Mouse (Mus musculus) intestine, embryonic 16.5 days (tissue): ENCODE measurements around the gene Hsd3b6. TPM values are rescaled to one million over a fixed set of nuclear protein-coding genes. Genes with fewer than 3 reads are reported as not detected.

Source experiments
- ATAC-seq: fragments of 200-750 bp; cut with Nextera tagmentation; 2 replicates; pipeline ENCODE4 v1.8.0; 2017; ENCODE audit warnings: moderate TSS enrichment, moderate library complexity
- H3K27ac ChIP-seq: fragments of 300-500 bp; sonication (generic); 2 replicates; pipeline ENCODE4 v1.5.1; 2014; ENCODE audit warnings: mild to moderate bottlenecking, low read length
- H3K27me3 ChIP-seq: fragments of 300-500 bp; sonication (generic); replicated peaks from 2 replicates; pipeline ENCODE4 v1.6.1; 2014; ENCODE audit warnings: low read length, control low read depth, mixed read lengths; ENCODE audit not compliant: control insufficient read depth, insufficient read depth
- H3K36me3 ChIP-seq: fragments of 300-500 bp; sonication (generic); 2 replicates; pipeline ENCODE4 v1.6.1; 2014; ENCODE audit warnings: low read length, control low read depth; ENCODE audit not compliant: control insufficient read depth, insufficient read depth
- H3K4me1 ChIP-seq: fragments of 300-500 bp; sonication (generic); 2 replicates; pipeline ENCODE4 v1.6.1; 2014; ENCODE audit warnings: low read length, control low read depth, mixed read lengths; ENCODE audit not compliant: control insufficient read depth, insufficient read depth
- H3K4me2 ChIP-seq: fragments of 300-500 bp; sonication (generic); 2 replicates; pipeline ENCODE4 v1.6.1; 2014; ENCODE audit warnings: low read depth, low read length, control low read depth
- H3K4me3 ChIP-seq: fragments of 300-500 bp; sonication (generic); 2 replicates; pipeline ENCODE4 v1.5.1; 2014; ENCODE audit warnings: mild to moderate bottlenecking, low read length
- H3K9ac ChIP-seq: fragments of 300-500 bp; sonication (generic); 2 replicates; pipeline ENCODE4 v1.6.1; 2014; ENCODE audit warnings: low read depth, low read length
- H3K9me3 ChIP-seq: fragments of 300-500 bp; sonication (generic); 2 replicates; pipeline ENCODE4 v1.6.1; 2016; ENCODE audit warnings: low read length, control low read depth; ENCODE audit not compliant: control insufficient read depth
- WGBS: fragments of 180-500 bp; shearing (Covaris S2); extraction: QIAGEN DNeasy Blood & Tissue Kit; methylation state at CpG from one replicate; pipeline ENCODE4 v1.1.7; 2014; 5-methylcytosine and 5-hydroxymethylcytosine counted together
- polyA plus RNA-seq: library from polyadenylated mRNA; unstranded; fragments of >200 nt; fragmentation: Nextera tagmentation; extraction: Ambion mirVana; gene quantifications from 2 replicates; pipeline ENCODE4 v1.2.1, GENCODE M21; 2015

The Hsd3b6 gene
- 0.18 and 0.27 TPM in 2 replicates for polyA plus RNA-seq

GRCm38 (mm10) chr3:98814101-98814670 is at the start of gene Hsd3b6:
TSS of gene Hsd3b6 (minus strand) at chr3:98814443.
- no peak within 1 kb of the TSS for H3K9ac ChIP-seq
- 66% methylated on average over 6 of the region's 6 CpGs for WGBS
- ATAC-seq, result no peak

GRCm38 (mm10) chr3:98862800-98863199 is 48.6 kb upstream of the Hsd3b6 start:
- H3K4me3 ChIP-seq, result no peak overlapping the region
- H3K4me2 ChIP-seq, result no peak overlapping the region
- H3K27me3 ChIP-seq, result no peaks in the 10 kb centered on the region
- no peaks in the 10 kb centered on the region for H3K9me3 ChIP-seq
- no peak overlapping the region for H3K27ac ChIP-seq
- no peak for ATAC-seq
- H3K4me1 ChIP-seq, result no peaks in the 10 kb centered on the region
- whole genome bisulfite sequencing, result 93% methylated on average over 1 of the region's 1 CpGs
- H3K36me3 ChIP-seq, result no peaks in the 10 kb centered on the region
- no peak overlapping the region for H3K9ac ChIP-seq

More at GRCm38 (mm10) chr3:98814101-98814670, at the start of gene Hsd3b6:
- Histone ChIP-seq H3K4me2 (no peak within 1 kb of the TSS), H3K9me3 (no peaks in the 10 kb centered on the region), H3K4me1 (no peaks in the 10 kb centered on the region), H3K36me3 (no peaks in the 10 kb centered on the region), H3K4me3 (no peak within 1 kb of the TSS), H3K27me3 (no peaks in the 10 kb centered on the region), H3K27ac (no peak within 1 kb of the TSS)

- Histone ChIP-seq H3K27me3 (no peaks in the 10 kb centered on the region), H3K9me3 (no peaks in the 10 kb centered on the region), H3K4me1 (no peaks in the 10 kb centered on the region; the same call in 1 of the 2 replicates), H3K4me2 (no peak within 1 kb of the TSS), H3K9ac (no peak within 1 kb of the TSS), H3K36me3 (no peaks in the 10 kb centered on the region), H3K27ac (no peak within 1 kb of the TSS), H3K4me3 (no peak within 1 kb of the TSS)
- 0 out of 2 replicates have a peak, but pooled peaks have one; percentile 27 for ATAC-seq
- WGBS, result 68% methylated on average over 3 of the region's 3 CpGs
Observed at GRCm38 (mm10) chr3:98859576-98859975, 45.3 kb upstream of the Hsd3b6 start, which contains the start of gene Hsd3b1. TSS of gene Hsd3b1 (minus strand) at chr3:98859794.

GRCm38 (mm10) chr3:98858051-98858450 is 43.8 kb upstream of the Hsd3b6 start:
- no peaks in the 10 kb centered on the region for H3K27me3 ChIP-seq
- no peaks in the 10 kb centered on the region for H3K36me3 ChIP-seq
- no peak overlapping the region for H3K4me2 ChIP-seq
- H3K4me1 ChIP-seq, result no peaks in the 10 kb centered on the region; the same call in 1 of the 2 replicates
- H3K27ac ChIP-seq, result no peak overlapping the region
- no peak overlapping the region for H3K9ac ChIP-seq
- no peak overlapping the region for H3K4me3 ChIP-seq
- 69% methylated on average over 2 of the region's 2 CpGs for WGBS
- no peak for ATAC-seq
- no peaks in the 10 kb centered on the region for H3K9me3 ChIP-seq

GRCm38 (mm10) chr3:98856892-98857291 is 42.6 kb upstream of the Hsd3b6 start:
- no peak overlapping the region for H3K27ac ChIP-seq
- no peaks in the 10 kb centered on the region for H3K36me3 ChIP-seq
- WGBS, result 48% methylated on average over 1 of the region's 1 CpGs
- H3K9ac ChIP-seq, result no peak overlapping the region
- no peak overlapping the region for H3K4me3 ChIP-seq
- no peaks in the 10 kb centered on the region for H3K9me3 ChIP-seq
- ATAC-seq, result 0 out of 2 replicates have a peak, but pooled peaks have one; percentile 37
- no peak overlapping the region for H3K4me2 ChIP-seq
- H3K4me1 ChIP-seq, result no peaks in the 10 kb centered on the region; the same call in 1 of the 2 replicates
- H3K27me3 ChIP-seq, result no peaks in the 10 kb centered on the region

DNA sequence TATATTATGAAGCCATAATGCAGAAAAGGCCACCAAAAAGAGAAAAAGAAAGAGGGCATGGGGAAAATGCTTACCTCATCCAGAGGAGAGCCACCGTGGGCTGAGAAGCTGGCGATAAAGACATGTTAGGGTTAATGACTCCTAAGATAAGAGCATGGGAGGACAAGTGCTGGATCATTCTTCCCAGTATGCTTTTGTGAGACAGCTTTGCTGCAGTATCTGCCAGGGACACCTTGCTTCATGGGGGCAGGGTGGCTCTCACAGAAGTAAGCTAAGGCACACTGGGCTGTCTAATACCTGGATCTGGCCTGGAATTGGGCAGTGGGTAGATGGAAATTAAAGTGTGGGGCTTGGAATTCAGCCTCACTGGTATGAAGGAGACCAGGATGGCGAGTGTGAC is 40.9 kb upstream of the Hsd3b6 start:
- Histone ChIP-seq H3K4me2 (no peak overlapping the region), H3K27me3 (no peaks in the 10 kb centered on the region), H3K4me3 (no peak overlapping the region), H3K27ac (no peak overlapping the region), H3K36me3 (no peaks in the 10 kb centered on the region), H3K4me1 (no peaks in the 10 kb centered on the region; the same call in 1 of the 2 replicates), H3K9ac (no peak overlapping the region), H3K9me3 (no peaks in the 10 kb centered on the region)
- 65% methylated on average over 3 of the region's 3 CpGs for WGBS
- ATAC-seq, result peak; percentile 64

DNA sequence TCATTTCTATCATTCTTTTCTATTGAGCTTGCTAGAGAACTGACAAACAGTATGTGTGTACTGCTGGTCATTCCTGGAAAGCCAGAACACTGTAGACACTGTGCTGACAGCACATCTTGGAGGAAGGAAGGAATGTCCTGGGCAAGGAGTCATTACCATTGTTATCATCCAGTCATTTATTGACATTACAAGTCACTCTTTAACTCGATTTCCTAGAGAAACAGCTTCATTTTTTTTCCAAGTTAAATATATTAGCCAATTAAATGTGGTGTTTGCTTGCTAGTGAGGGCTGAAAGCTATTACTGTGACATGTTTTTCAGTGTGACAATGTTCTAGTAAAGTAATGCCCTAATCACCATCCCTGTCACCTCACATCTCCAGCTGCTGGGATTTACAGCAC is 39.4 kb upstream of the Hsd3b6 start:
- peak; percentile 84 for ATAC-seq
- WGBS, result 21% methylated on average over 1 of the region's 1 CpGs
- no peak overlapping the region for H3K4me3 ChIP-seq

DNA sequence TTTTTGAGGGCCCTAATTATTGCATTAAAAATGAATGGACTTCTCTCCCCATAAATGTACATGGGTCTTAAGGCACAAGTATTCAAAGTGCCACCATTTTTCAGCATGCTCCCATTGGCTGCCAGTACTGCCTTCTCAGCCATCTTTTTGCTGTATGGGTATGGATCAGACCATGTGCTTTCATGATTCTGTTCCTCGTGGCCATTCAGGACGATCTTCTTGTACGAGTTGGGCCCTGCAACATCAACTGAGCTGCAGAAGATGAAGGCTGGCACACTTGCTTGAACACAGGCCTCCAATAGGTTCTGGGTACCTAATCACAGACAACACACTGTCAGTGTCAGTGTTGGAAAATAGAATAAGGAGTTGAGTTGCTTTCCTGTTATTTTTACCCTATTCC is 38.8 kb upstream of the Hsd3b6 start:
- ATAC-seq, result no peak
- no peak overlapping the region for H3K9ac ChIP-seq
- no peak overlapping the region for H3K4me2 ChIP-seq
- no peaks in the 10 kb centered on the region for H3K36me3 ChIP-seq
- H3K4me1 ChIP-seq, result no peaks in the 10 kb centered on the region; the same call in 1 of the 2 replicates
- no peaks in the 10 kb centered on the region for H3K9me3 ChIP-seq
- WGBS, result 92% methylated on average over 3 of the region's 3 CpGs
- no peak overlapping the region for H3K4me3 ChIP-seq
- H3K27me3 ChIP-seq, result no peaks in the 10 kb centered on the region
- H3K27ac ChIP-seq, result no peak overlapping the region

More for the DNA sequence above, 39.4 kb upstream of the Hsd3b6 start:
- Histone ChIP-seq H3K9me3 (no peaks in the 10 kb centered on the region), H3K36me3 (no peaks in the 10 kb centered on the region), H3K27me3 (no peaks in the 10 kb centered on the region), H3K4me1 (no peaks in the 10 kb centered on the region; the same call in 1 of the 2 replicates), H3K9ac (no peak overlapping the region), H3K27ac (0 out of 2 replicates have a peak overlapping the region, but pooled peaks have one; percentile 37), H3K4me2 (no peak overlapping the region)

DNA sequence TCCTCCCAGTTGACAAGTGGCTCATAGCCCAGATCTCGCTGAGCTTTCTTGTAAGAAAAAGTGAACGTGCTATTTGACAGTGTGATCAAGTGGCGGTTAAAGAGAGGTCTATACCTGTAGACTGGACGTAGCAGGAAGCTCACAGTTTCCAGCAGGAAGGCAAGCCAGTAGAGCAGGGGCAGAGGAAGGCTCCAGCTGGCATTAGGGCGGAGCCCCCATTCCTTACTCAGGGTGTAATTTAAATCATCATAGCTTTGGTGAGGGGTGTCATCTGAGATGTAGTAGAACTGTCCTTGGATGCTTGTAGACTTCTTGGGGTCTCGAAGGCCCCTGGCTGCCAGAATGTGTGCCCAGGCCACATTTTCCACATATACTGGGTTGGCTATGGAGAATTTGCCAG is 38.4 kb upstream of the Hsd3b6 start:
- no peak overlapping the region for H3K4me2 ChIP-seq
- H3K9me3 ChIP-seq, result no peaks in the 10 kb centered on the region
- H3K4me3 ChIP-seq, result no peak overlapping the region
- H3K27ac ChIP-seq, result no peak overlapping the region
- H3K4me1 ChIP-seq, result no peaks in the 10 kb centered on the region; the same call in 1 of the 2 replicates
- ATAC-seq, result no peak
- no peak overlapping the region for H3K9ac ChIP-seq
- H3K36me3 ChIP-seq, result no peaks in the 10 kb centered on the region
- no peaks in the 10 kb centered on the region for H3K27me3 ChIP-seq
- WGBS, result 91% methylated on average over 6 of the region's 6 CpGs
